In the genomic region with DNA sequence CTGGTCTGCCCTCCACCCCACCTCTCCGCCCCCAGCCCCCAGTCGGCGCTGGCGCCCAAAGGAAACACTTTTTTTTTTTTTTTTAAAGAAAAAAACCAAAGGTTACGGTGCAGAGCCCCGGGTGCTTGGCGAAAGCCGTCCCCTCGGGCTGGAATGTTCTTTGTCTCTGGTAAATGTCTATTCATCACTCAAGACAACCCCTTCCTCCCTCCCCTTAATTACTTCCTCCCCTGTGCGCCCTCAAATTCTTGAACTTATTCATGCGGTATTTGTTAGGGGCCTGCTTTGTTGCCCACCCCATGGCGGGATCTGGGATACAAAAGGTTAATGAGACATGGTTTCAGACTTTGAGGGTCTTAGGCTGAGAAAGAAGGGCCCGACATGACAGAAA, we compare ENCODE assay signal across 9 mouse cellular contexts. TPM values are rescaled to one million over a fixed set of nuclear protein-coding genes. Genes with fewer than 3 reads are reported as not detected.
A peak's percentile ranks its signal among the peaks of the same experiment; 100 is the strongest.
DNase-seq lines count a peak whose midpoint lies in the region; ATAC-seq and TF ChIP-seq lines count a peak whose summit lies in the region.
"Had no signal": no experiment of that assay in that cellular context is flagged by ENCODE, and none has a peak within 500 bp of the region (broad histone marks: within the 10 kb centered on the region; RNA-seq: fewer than 3 reads in every experiment).

No protein-coding gene starts in this region.

- H3K4me3 ChIP-seq in heart, embryonic 15.5 days: peak overlapping the region; percentile 70
- H3K4me3 ChIP-seq in embryonic facial prominence, embryonic 12.5 days: no peak overlapping the region
- H3K4me3 ChIP-seq in intestine, embryonic 15.5 days (replicated peaks): no peak overlapping the region
- H3K4me3 ChIP-seq in midbrain, postnatal 0 days (ENCODE audit: low read depth, low read length): no peak overlapping the region
- H3K4me3 ChIP-seq: myocyte had no signal

- peak overlapping the region; percentile 84 for H3K27ac ChIP-seq in heart, embryonic 15.5 days
- peak overlapping the region; percentile 94 for H3K27ac ChIP-seq in embryonic facial prominence, embryonic 12.5 days
- H3K27ac ChIP-seq in intestine, embryonic 15.5 days: peak overlapping the region; percentile 58; the same call in 1 of the 2 replicates
- H3K27ac ChIP-seq in midbrain, postnatal 0 days (ENCODE audit: low read depth, low read length): 0 out of 2 replicates have a peak overlapping the region, but pooled peaks have one; percentile 51

- H3K9ac ChIP-seq in heart, embryonic 15.5 days: no peak overlapping the region
- no peak overlapping the region for H3K9ac ChIP-seq in embryonic facial prominence, embryonic 12.5 days
- no peak overlapping the region for H3K9ac ChIP-seq in intestine, embryonic 15.5 days
- no peak overlapping the region for H3K9ac ChIP-seq in midbrain, postnatal 0 days (replicated peaks; ENCODE audit: low read length, poor library complexity, severe bottlenecking)

- no peak for ATAC-seq in heart, embryonic 15.5 days (replicated peaks; ENCODE audit: insufficient number of reproducible peaks, insufficient read depth, low FRiP score, low read depth)
- ATAC-seq in embryonic facial prominence, embryonic 12.5 days (ENCODE audit: insufficient number of reproducible peaks, insufficient read depth, low FRiP score, low TSS enrichment): no peak
- ATAC-seq in intestine, embryonic 15.5 days: no peak
- ATAC-seq in midbrain, postnatal 0 days (ENCODE audit: low FRiP score): no peak

- TF ChIP-seq CTCF in midbrain, postnatal 0 days (IDR thresholded peaks at IDR 0.05): no peak

- peaks cover 22% of the 10 kb centered on the region for H3K9me3 ChIP-seq in heart, embryonic 15.5 days (replicated peaks)
- peaks cover 56% of the 10 kb centered on the region for H3K9me3 ChIP-seq in embryonic facial prominence, embryonic 12.5 days
- H3K9me3 ChIP-seq in intestine, embryonic 15.5 days: no peaks in the 10 kb centered on the region
- H3K9me3 ChIP-seq in midbrain, postnatal 0 days (ENCODE audit: low read length): peaks cover 12% of the 10 kb centered on the region; the same call in 1 of the 2 replicates

- 55% methylated on average over 13 of the region's 13 CpGs for WGBS in heart, embryonic 15.5 days
- WGBS in embryonic facial prominence, embryonic 12.5 days: 57% methylated on average over 13 of the region's 13 CpGs
- WGBS in intestine, embryonic 15.5 days: 45% methylated on average over 13 of the region's 13 CpGs
- 45% methylated on average over 13 of the region's 13 CpGs for WGBS in midbrain, postnatal 0 days

- no peak for DNase-seq in heart, adult 8-10 months (ENCODE audit: low spot score)
- DNase-seq in midbrain, postnatal 0 days (ENCODE audit: low spot score): no peak
- DNase-seq in layer of hippocampus, adult 18-20 months (ENCODE audit: low spot score in 2 of 2): no peak
- no peak for DNase-seq in frontal cortex, postnatal 36 days (ENCODE audit: low spot score in 2 of 2)
- no peak for DNase-seq in cerebellum, adult 8-10 months

- H3K4me1 ChIP-seq in heart, embryonic 15.5 days (replicated peaks): peaks cover 6% of the 10 kb centered on the region; the same call in 1 of the 2 replicates
- peaks cover 23% of the 10 kb centered on the region; the same call in 1 of the 2 replicates for H3K4me1 ChIP-seq in embryonic facial prominence, embryonic 12.5 days
- no peaks in the 10 kb centered on the region for H3K4me1 ChIP-seq in intestine, embryonic 15.5 days (replicated peaks)
- H3K4me1 ChIP-seq in midbrain, postnatal 0 days (ENCODE audit: insufficient read depth, low read length): no peaks in the 10 kb centered on the region; the same call in 1 of the 2 replicates

- H3K36me3 ChIP-seq in heart, embryonic 15.5 days: peaks cover 4% of the 10 kb centered on the region; the same call in 1 of the 2 replicates
- H3K36me3 ChIP-seq in embryonic facial prominence, embryonic 12.5 days: no peaks in the 10 kb centered on the region
- no peaks in the 10 kb centered on the region for H3K36me3 ChIP-seq in intestine, embryonic 15.5 days
- no peaks in the 10 kb centered on the region for H3K36me3 ChIP-seq in midbrain, postnatal 0 days (ENCODE audit: insufficient read depth, low read length)

- H3K4me2 ChIP-seq in heart, embryonic 15.5 days: peak overlapping the region; percentile 69
- no peak overlapping the region for H3K4me2 ChIP-seq in embryonic facial prominence, embryonic 12.5 days (replicated peaks)
- peak overlapping the region; percentile 61; the same call in 1 of the 2 replicates for H3K4me2 ChIP-seq in intestine, embryonic 15.5 days (replicated peaks)
- no peak overlapping the region for H3K4me2 ChIP-seq in midbrain, postnatal 0 days (ENCODE audit: low read depth, low read length, poor library complexity, severe bottlenecking)

- no peaks in the 10 kb centered on the region for H3K27me3 ChIP-seq in heart, embryonic 15.5 days
- H3K27me3 ChIP-seq in embryonic facial prominence, embryonic 12.5 days: no peaks in the 10 kb centered on the region
- H3K27me3 ChIP-seq in intestine, embryonic 15.5 days (replicated peaks): no peaks in the 10 kb centered on the region
- no peaks in the 10 kb centered on the region for H3K27me3 ChIP-seq in midbrain, postnatal 0 days (ENCODE audit: insufficient read depth, low read length)

RNA-seq across cellular contexts. Expression of a gene that starts 13.0 kb away (rescaled TPM):
- 1,527 and 1,993 TPM in 2 replicates for polyA plus RNA-seq in heart, embryonic 15.5 days (2015; fragmentation: Nextera tagmentation; extraction: Ambion mirVana)
- total RNA-seq in heart, adult 8-10 months (2022): 1 to 10 TPM; 3.2 to 9.2 (median 7.6) TPM
- 1,207 and 1,222 TPM in 2 replicates for polyA plus RNA-seq in embryonic facial prominence, embryonic 12.5 days (2016; fragmentation: Nextera tagmentation; extraction: Ambion mirVana)
- 668 and 710 TPM in 2 replicates for polyA plus RNA-seq in intestine, embryonic 15.5 days (2015; fragmentation: Nextera tagmentation; extraction: Ambion mirVana)
- 323 and 367 TPM in 2 replicates for total RNA-seq in midbrain, postnatal 0 days (2014; rRNA removed)
- polyA plus RNA-seq in midbrain, postnatal 0 days (2015; fragmentation: Nextera tagmentation; extraction: Ambion mirVana): 109 and 165 TPM in 2 replicates
- 10 to 100 TPM; 44.9 to 49.3 TPM for total RNA-seq in layer of hippocampus, adult 18-20 months (2021)

RNA-seq across cellular contexts. Expression of a gene that starts 42.8 kb away (rescaled TPM):
- polyA plus RNA-seq in heart, embryonic 15.5 days (2015; fragmentation: Nextera tagmentation; extraction: Ambion mirVana): 9.3 and 10.0 TPM in 2 replicates
- 1 to 10 TPM; 1.5 to 3.4 (median 2.1) TPM for total RNA-seq in heart, adult 8-10 months (2022)
- 23.8 and 26.3 TPM in 2 replicates for polyA plus RNA-seq in embryonic facial prominence, embryonic 12.5 days (2016; fragmentation: Nextera tagmentation; extraction: Ambion mirVana)
- 9.4 and 9.9 TPM in 2 replicates for polyA plus RNA-seq in intestine, embryonic 15.5 days (2015; fragmentation: Nextera tagmentation; extraction: Ambion mirVana)
- 8.1 and 15.7 TPM in 2 replicates for total RNA-seq in midbrain, postnatal 0 days (2014; rRNA removed)
- polyA plus RNA-seq in midbrain, postnatal 0 days (2015; fragmentation: Nextera tagmentation; extraction: Ambion mirVana): 8.3 and 9.5 TPM in 2 replicates
- total RNA-seq in layer of hippocampus, adult 18-20 months (2021): 1 to 10 TPM; 5.3 to 6.0 TPM

Comparison
In these comparisons a context has a peak if more than half of its experiments do, and no peak if none do; other contexts are left out.
1. H3K4me2 ChIP-seq: peak in heart, embryonic 15.5 days (single experiment) and intestine, embryonic 15.5 days (single experiment); none in embryonic facial prominence, embryonic 12.5 days (single experiment) and midbrain, postnatal 0 days (single experiment).
2. Peak in every context shown above with its lines, with median percentiles within 50 percentile points of each other: H3K27ac ChIP-seq.